Mouse (Mus musculus) kidney, embryonic 16.5 days (tissue): ENCODE results near the gene Chn1. TPM values are rescaled to one million over a fixed set of nuclear protein-coding genes. Genes with fewer than 3 reads are reported as not detected.
"Not testable (repeated sequence)": the region's sequence is repeated elsewhere in the genome, so short reads cannot be mapped to it uniquely, and the experiment has no call there.

ENCODE experiments used
- ATAC-seq: fragments of 200-750 bp; cut with Nextera tagmentation; 2 replicates; pipeline ENCODE4 v1.8.0; 2017; ENCODE audit warnings: moderate TSS enrichment; ENCODE audit not compliant: low FRiP score, low TSS enrichment
- H3K27ac ChIP-seq: fragments of 300-500 bp; sonication (generic); 2 replicates; pipeline ENCODE4 v1.5.1; 2014; ENCODE audit warnings: low read length
- H3K27me3 ChIP-seq: fragments of 300-500 bp; sonication (generic); 2 replicates; pipeline ENCODE4 v1.6.1; 2014; ENCODE audit warnings: low read length, control low read depth, mixed read lengths; ENCODE audit not compliant: insufficient read depth
- H3K36me3 ChIP-seq: fragments of 300-500 bp; sonication (generic); 2 replicates; pipeline ENCODE4 v1.6.1; 2014; ENCODE audit warnings: low read length, control low read depth, mixed read lengths; ENCODE audit not compliant: insufficient read depth
- H3K4me1 ChIP-seq: fragments of 300-500 bp; sonication (generic); 2 replicates; pipeline ENCODE4 v1.6.1; 2014; ENCODE audit warnings: low read length, control low read depth, mixed read lengths; ENCODE audit not compliant: insufficient read depth
- H3K4me2 ChIP-seq: fragments of 300-500 bp; sonication (generic); replicated peaks from 2 replicates; pipeline ENCODE4 v1.6.1; 2014; ENCODE audit warnings: low read depth, low read length
- H3K4me3 ChIP-seq: fragments of 300-500 bp; sonication (generic); 2 replicates; pipeline ENCODE4 v1.5.1; 2014; ENCODE audit warnings: mild to moderate bottlenecking, low read length
- H3K9ac ChIP-seq: fragments of 300-500 bp; sonication (generic); replicated peaks from 2 replicates; pipeline ENCODE4 v1.6.1; 2014; ENCODE audit warnings: low read length
- H3K9me3 ChIP-seq: fragments of 300-500 bp; sonication (generic); 2 replicates; pipeline ENCODE4 v1.6.1; 2016; ENCODE audit warnings: low read length, control low read depth
- WGBS: fragments of 180-500 bp; shearing (Covaris S2); extraction: QIAGEN DNeasy Blood & Tissue Kit; methylation state at CpG from one replicate; pipeline ENCODE4 v1.1.7; 2014; 5-methylcytosine and 5-hydroxymethylcytosine counted together
- polyA plus RNA-seq: library from polyadenylated mRNA; unstranded; fragments of >200 nt; fragmentation: Nextera tagmentation; extraction: Ambion mirVana; gene quantifications from 2 replicates; pipeline ENCODE4 v1.2.1, GENCODE M21; 2015

Gene Chn1
- 12.2 and 17.0 TPM in 2 replicates for polyA plus RNA-seq

DNA sequence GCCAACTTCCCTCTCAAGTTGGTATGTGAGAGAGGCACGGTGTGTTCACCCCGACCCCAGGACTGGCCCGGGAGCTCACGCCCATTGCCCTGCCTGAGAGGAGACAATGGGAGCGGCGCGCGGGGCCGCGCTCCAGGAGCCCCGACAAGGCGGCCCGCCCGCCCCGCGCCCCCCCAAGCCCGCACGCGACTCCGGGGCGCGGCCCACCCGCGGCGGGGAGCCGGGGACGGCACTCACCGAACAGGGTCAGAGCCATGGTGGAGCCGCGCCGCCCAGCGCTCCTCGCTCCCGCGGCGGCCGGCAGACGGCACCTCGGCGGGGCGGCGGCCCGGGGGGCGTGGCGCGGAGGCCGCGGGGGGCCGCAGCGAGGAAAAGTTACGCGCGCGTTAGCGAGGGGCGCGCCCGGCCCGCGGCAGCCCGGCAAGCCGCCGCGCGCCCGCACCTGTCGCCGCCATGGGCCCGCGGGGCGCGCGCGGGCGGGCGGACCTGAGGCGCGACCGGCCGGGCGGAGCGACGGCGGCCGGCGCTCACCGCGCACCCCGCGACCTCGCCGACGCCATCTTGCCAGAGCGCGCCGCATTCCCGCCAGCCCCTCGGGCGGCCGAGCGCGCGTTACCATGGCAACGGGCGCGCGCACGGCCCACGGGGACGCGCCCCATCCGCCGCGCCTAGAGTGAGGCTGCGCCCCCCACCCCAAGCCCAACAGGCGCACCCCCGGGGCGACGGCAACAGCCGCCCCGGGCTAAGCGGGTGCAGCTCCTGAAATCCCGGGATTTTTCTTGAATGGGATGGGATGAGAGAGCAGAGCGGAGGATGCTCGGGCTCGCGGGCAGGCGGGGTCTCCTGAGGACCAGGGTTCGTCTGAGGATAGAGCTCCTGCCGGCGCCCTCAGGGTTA is at the start of gene Chn1:
TSS of gene Chn1 (minus strand) at position 561 of the 897 bp plus-strand sequence.
- H3K9ac ChIP-seq = peak within 1 kb of the TSS; percentile 92
- WGBS = 0% methylated on average over 82 of the region's 131 CpGs
- H3K4me3 ChIP-seq = peak within 1 kb of the TSS; percentile 90
- ATAC-seq = peak; percentile 91
- H3K4me1 ChIP-seq = peaks cover 8% of the 10 kb centered on the region; the same call in 1 of the 2 replicates
- H3K4me2 ChIP-seq = peak within 1 kb of the TSS; percentile 85
- H3K27ac ChIP-seq = no peak within 1 kb of the TSS
- H3K27me3 ChIP-seq = peaks cover 20% of the 10 kb centered on the region
- H3K9me3 ChIP-seq = no peaks in the 10 kb centered on the region
- no peaks in the 10 kb centered on the region for H3K36me3 ChIP-seq

DNA sequence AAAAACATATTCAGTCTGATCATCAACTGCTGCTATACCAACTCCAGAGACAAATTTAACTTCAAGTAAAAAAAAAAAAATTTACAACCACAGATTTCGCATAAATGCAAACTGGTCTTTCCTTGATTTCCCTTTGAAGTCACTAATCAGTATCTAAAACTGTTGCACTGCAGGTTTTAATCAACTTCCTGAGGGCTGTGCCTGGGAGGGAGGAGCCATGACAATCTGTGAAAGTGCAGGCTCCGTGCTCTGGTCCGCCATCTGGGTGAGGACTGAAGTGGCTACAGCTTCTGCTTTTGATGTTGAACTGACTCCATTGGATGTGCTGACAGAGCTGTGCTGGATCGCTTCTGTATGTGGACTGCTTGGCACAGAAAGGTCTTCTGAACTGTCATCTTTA is 43.6 kb upstream of the Chn1 start:
- WGBS = 84% methylated on average over 4 of the region's 4 CpGs
- no peak for ATAC-seq

DNA sequence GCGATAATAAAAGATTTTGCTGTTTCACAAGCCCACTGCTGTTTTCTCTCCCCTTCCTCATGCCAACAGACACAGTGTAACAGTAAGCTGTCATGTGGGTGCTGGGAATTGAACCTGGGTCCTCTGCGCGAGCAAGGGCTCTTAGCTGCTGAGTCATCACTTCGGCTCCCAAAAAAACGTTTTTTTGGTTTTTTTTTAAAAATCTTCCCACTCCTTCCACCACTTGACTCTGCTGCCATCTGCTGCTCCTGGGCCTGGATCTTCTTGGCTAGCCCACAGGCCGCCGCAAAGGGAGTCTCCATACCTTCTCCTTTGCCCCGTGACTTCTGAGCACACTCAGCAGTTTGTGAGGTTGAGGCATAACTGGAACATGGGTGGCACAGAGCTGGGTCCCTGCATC is 32.5 kb upstream of the Chn1 start:
- Histone ChIP-seq H3K27me3 (no peaks in the 10 kb centered on the region), H3K4me3 (no peak overlapping the region), H3K36me3 (no peaks in the 10 kb centered on the region), H3K9me3 (no peaks in the 10 kb centered on the region), H3K9ac (no peak overlapping the region), H3K27ac (no peak overlapping the region), H3K4me1 (no peaks in the 10 kb centered on the region), H3K4me2 (no peak overlapping the region)
- 86% methylated on average over 8 of the region's 8 CpGs for WGBS
- ATAC-seq = no peak

More for the DNA sequence above, 43.6 kb upstream of the Chn1 start:
- no peaks in the 10 kb centered on the region for H3K9me3 ChIP-seq
- H3K4me3 ChIP-seq = no peak overlapping the region
- no peak overlapping the region for H3K4me2 ChIP-seq
- H3K4me1 ChIP-seq = no peaks in the 10 kb centered on the region
- H3K36me3 ChIP-seq = peaks cover 22% of the 10 kb centered on the region
- no peaks in the 10 kb centered on the region for H3K27me3 ChIP-seq
- no peak overlapping the region for H3K9ac ChIP-seq
- no peak overlapping the region for H3K27ac ChIP-seq

- not testable (repeated sequence) for H3K4me3 ChIP-seq, H3K27me3 ChIP-seq, H3K9ac ChIP-seq, H3K9me3 ChIP-seq, H3K4me2 ChIP-seq, H3K27ac ChIP-seq, H3K4me1 ChIP-seq, ATAC-seq, H3K36me3 ChIP-seq
- WGBS = 90% methylated on average over 9 of the region's 9 CpGs
Observed at GRCm38 (mm10) chr2:73800127-73800526, 25.0 kb upstream of the Chn1 start.

DNA sequence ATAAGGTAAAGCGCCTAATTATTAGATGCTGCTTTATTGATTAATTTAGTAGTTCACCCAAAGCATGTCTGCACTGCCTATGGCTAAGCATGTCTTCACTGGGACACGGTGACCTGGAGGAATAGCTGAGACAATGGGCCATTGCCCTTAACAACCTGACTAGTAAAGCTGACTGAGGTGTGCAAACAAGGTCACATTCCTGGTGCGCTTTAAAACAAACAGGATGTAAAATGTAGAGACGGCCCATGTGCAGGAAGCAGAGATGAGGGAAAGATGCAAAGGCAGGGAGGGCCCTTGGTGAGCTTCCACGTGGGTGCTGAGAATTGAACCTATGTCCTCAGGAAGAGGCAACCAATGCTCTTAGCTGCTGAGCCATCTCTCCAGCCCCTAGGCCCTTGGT is 23.6 kb upstream of the Chn1 start:
- H3K4me1 ChIP-seq = no peaks in the 10 kb centered on the region
- no peak overlapping the region for H3K4me2 ChIP-seq
- H3K9me3 ChIP-seq = no peaks in the 10 kb centered on the region
- no peaks in the 10 kb centered on the region for H3K27me3 ChIP-seq
- H3K27ac ChIP-seq = no peak overlapping the region
- WGBS = 34% methylated on average over 5 of the region's 5 CpGs
- no peak overlapping the region for H3K4me3 ChIP-seq
- H3K9ac ChIP-seq = no peak overlapping the region
- no peak for ATAC-seq
- no peaks in the 10 kb centered on the region for H3K36me3 ChIP-seq

DNA sequence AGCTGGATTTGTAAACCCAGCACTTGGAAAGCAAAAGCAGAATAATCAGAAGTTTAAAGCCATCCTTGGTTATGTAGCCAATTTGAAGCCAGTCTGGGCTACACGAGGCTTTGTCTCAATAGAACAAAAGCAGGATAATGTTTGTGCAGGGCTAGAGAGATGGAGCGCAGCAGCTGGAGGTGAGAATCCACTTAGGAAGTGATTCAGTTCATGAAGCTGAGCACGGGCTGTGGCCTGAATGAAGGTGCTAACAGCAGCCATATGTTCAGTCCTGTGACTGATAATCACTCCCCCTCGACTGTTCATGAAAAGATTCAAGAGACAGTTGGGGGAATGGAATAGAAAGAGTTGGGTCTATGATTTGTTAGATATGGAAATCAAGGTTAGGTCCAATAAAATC is 23.0 kb upstream of the Chn1 start:
- 34% methylated on average over 4 of the region's 4 CpGs for WGBS
- H3K4me1 ChIP-seq = no peaks in the 10 kb centered on the region
- no peaks in the 10 kb centered on the region for H3K27me3 ChIP-seq
- H3K36me3 ChIP-seq = no peaks in the 10 kb centered on the region
- no peak overlapping the region for H3K4me2 ChIP-seq
- no peak overlapping the region for H3K9ac ChIP-seq
- ATAC-seq = no peak
- H3K9me3 ChIP-seq = no peaks in the 10 kb centered on the region
- H3K4me3 ChIP-seq = no peak overlapping the region
- no peak overlapping the region for H3K27ac ChIP-seq

GRCm38 (mm10) chr2:73791846-73792630 is 16.9 kb upstream of the Chn1 start:
- no peaks in the 10 kb centered on the region for H3K36me3 ChIP-seq
- ATAC-seq = no peak
- H3K4me3 ChIP-seq = no peak overlapping the region
- no peak overlapping the region for H3K4me2 ChIP-seq
- H3K4me1 ChIP-seq = no peaks in the 10 kb centered on the region
- H3K27ac ChIP-seq = no peak overlapping the region
- H3K9me3 ChIP-seq = no peaks in the 10 kb centered on the region
- H3K9ac ChIP-seq = no peak overlapping the region
- WGBS = 49% methylated on average over 19 of the region's 19 CpGs
- no peaks in the 10 kb centered on the region for H3K27me3 ChIP-seq

DNA sequence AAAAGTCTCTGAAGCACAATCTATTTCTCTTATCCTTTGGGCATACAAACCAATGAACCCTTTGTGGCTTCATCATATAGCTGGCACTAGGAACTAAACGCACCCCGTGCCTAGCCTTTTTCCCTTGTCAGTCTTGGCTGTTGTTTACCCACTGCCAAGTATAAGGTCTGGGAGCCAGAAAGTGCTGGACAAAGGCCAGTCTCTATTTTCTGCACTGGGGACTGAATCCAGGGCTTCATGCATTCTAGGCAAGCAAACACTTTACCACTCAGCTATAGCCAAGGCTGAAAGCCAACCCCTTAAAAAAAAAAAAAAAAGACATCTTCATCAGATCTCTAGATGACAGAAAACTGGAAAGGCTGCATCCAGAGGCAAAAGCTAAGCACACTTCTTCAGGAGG is 15.2 kb upstream of the Chn1 start:
- no peaks in the 10 kb centered on the region for H3K36me3 ChIP-seq
- ATAC-seq = no peak
- 89% methylated on average over 2 of the region's 2 CpGs for WGBS

GRCm38 (mm10) chr2:73788395-73788794 is 13.2 kb upstream of the Chn1 start:
- 0 out of 2 replicates have a peak, but pooled peaks cover 5% of the 10 kb centered on the region for H3K9me3 ChIP-seq

More for the DNA sequence above, 15.2 kb upstream of the Chn1 start:
- no peaks in the 10 kb centered on the region for H3K9me3 ChIP-seq
- no peak overlapping the region for H3K4me2 ChIP-seq
- H3K27ac ChIP-seq = no peak overlapping the region
- H3K4me1 ChIP-seq = no peaks in the 10 kb centered on the region
- H3K27me3 ChIP-seq = no peaks in the 10 kb centered on the region
- no peak overlapping the region for H3K4me3 ChIP-seq
- H3K9ac ChIP-seq = no peak overlapping the region

More at GRCm38 (mm10) chr2:73788395-73788794, 13.2 kb upstream of the Chn1 start:
- ATAC-seq = no peak
- 69% methylated on average over 6 of the region's 6 CpGs for WGBS
- Histone ChIP-seq H3K9ac (no peak overlapping the region), H3K36me3 (no peaks in the 10 kb centered on the region), H3K4me2 (no peak overlapping the region), H3K27me3 (no peaks in the 10 kb centered on the region), H3K4me3 (no peak overlapping the region), H3K4me1 (no peaks in the 10 kb centered on the region), H3K27ac (no peak overlapping the region)
